Mouse (Mus musculus): ENCODE results near the gene Zfp97.
"Not testable (repeated sequence)": the region's sequence is repeated elsewhere in the genome, so short reads cannot be mapped to it uniquely, and the experiment has no call there.

Zfp97 gene

DNA sequence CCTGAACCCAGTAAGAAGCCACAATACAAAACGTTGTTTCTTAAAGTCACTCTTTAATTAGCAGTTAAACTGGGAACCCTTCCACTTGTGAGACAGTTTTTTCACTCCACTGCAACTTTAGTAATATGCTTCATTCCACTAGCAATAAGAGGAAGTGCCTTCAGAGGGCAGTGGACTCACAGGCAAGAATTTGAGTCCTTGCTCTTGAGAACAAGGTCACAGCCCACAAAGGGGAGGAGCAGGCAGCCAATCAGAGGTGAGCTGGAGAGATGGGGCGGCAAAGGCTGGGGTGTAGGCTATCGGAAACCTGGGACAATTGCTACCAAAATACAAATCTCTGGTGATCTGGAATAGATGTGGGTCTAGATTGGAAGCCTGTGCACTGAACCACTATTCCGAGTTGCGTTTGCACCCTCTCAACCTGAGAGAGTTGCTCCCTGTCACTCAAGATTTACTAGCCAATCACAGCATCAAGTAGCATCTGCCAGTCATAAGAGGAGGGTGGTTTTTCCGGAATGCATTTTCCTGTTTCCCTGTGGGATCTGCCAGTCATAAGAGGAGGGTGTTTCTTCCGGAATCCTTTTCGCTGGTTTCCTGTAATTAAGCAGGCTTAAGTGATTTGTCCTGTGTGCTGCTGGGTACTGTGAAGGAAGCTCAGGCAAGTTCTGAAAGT lies at the start of gene Zfp97:
Zfp97 (plus strand) TSS at position 586 of the 673 bp plus-strand sequence.
- not testable (repeated sequence) for DNase-seq (ENCODE audit: low read depth)

DNA sequence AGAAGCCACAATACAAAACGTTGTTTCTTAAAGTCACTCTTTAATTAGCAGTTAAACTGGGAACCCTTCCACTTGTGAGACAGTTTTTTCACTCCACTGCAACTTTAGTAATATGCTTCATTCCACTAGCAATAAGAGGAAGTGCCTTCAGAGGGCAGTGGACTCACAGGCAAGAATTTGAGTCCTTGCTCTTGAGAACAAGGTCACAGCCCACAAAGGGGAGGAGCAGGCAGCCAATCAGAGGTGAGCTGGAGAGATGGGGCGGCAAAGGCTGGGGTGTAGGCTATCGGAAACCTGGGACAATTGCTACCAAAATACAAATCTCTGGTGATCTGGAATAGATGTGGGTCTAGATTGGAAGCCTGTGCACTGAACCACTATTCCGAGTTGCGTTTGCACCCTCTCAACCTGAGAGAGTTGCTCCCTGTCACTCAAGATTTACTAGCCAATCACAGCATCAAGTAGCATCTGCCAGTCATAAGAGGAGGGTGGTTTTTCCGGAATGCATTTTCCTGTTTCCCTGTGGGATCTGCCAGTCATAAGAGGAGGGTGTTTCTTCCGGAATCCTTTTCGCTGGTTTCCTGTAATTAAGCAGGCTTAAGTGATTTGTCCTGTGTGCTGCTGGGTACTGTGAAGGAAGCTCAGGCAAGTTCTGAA lies 57.7 kb downstream of the Zfp97 start:
- DNase-seq (ENCODE audit: low read depth), result not testable (repeated sequence)

DNA sequence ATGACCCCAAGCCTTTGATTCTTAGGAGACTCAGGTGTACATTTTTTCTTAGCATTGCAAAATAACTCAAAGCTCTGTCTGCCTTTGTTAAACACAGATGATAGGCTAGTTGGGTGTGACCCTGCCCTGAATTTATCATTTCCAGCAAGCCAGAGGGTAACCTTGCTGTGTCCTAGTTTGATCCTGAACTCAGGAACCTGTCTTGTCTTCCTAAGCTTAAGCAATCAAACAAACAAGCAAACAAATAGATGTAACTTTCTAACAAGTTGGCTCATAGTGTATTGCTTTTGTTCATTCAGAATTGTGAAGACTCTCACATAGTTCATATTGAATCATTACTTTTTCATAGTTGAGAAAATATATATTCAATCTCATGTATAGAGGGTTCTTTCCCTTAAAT lies 73.5 kb downstream of the Zfp97 start:
- DNase-seq (ENCODE audit: low read depth), result not testable (repeated sequence)

DNA sequence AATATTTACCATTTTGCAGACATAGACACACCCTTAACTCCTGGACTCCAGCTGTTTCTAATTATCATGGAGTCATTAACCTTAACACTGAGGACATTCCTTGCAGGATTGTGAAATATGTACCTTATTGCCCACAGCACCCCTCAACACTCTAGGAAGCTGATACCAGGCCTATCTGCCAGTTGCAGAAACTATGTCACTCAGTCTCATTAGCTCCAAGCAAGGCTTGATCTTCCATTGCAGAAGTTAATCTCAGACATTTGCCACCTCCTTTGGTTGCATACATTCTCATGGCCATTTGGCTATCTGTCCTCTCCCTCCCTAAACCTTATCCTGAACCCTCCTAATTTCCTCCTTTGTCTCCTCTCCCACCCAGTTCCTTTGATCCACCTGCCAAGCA lies 74.0 kb downstream of the Zfp97 start:
- no peak for DNase-seq (ENCODE audit: low read depth)

DNA sequence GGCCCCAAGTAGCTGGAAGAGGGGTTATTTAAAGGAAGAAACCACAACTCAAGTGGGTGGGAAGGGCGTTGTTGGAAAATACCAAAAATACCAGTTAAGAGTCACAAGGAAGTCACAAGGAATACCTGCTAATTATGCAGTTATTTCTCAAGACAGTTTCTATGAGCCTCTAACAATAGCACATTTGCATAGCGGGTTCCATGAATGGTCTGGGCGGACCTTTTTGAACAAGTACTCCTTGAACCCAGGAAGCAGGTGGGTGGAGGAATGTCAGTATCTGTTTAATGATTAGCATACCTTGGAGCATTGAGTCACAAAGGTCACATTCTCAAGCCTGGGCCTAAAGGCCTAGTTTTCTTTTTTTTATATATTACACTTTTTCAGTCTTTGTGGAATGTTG lies 74.9 kb downstream of the Zfp97 start:
- not testable (repeated sequence) for DNase-seq (ENCODE audit: low read depth)

Measured in c-Kit-positive CD71-negative TER-119-negative erythroid progenitor cells, embryonic 14.5 days (primary cell).